Mouse (Mus musculus) liver, embryonic 15.5 days (tissue): ENCODE data around the gene Gnptab. TPM values are rescaled to one million over a fixed set of nuclear protein-coding genes. Genes with fewer than 3 reads are reported as not detected.

ENCODE experiments used
- ATAC-seq: fragments of 200-750 bp; cut with Nextera tagmentation; 2 replicates; pipeline ENCODE4 v1.8.0; 2017; ENCODE audit warnings: moderate number of reproducible peaks, mild to moderate bottlenecking, moderate library complexity; ENCODE audit not compliant: insufficient read depth
- H3K27ac ChIP-seq: fragments of 300-500 bp; sonication (generic); replicated peaks from 2 replicates; pipeline ENCODE4 v1.5.1; 2015; ENCODE audit warnings: mild to moderate bottlenecking, inconsistent platforms
- H3K27me3 ChIP-seq: fragments of 300-500 bp; sonication (generic); 2 replicates; pipeline ENCODE4 v1.6.1; 2015; ENCODE audit warnings: mild to moderate bottlenecking, inconsistent platforms
- H3K36me3 ChIP-seq: fragments of 300-500 bp; sonication (generic); replicated peaks from 2 replicates; pipeline ENCODE4 v1.6.1; 2015; ENCODE audit warnings: moderate library complexity, mild to moderate bottlenecking, inconsistent platforms
- H3K4me1 ChIP-seq: fragments of 300-500 bp; sonication (generic); replicated peaks from 2 replicates; pipeline ENCODE4 v1.6.1; 2015; ENCODE audit warnings: inconsistent platforms
- H3K4me2 ChIP-seq: fragments of 300-500 bp; sonication (generic); 2 replicates; pipeline ENCODE4 v1.6.1; 2015; ENCODE audit warnings: moderate library complexity, mild to moderate bottlenecking, inconsistent platforms
- H3K4me3 ChIP-seq: fragments of 300-500 bp; sonication (generic); replicated peaks from 2 replicates; pipeline ENCODE4 v1.5.1; 2015; ENCODE audit warnings: mild to moderate bottlenecking, inconsistent platforms
- H3K9ac ChIP-seq: fragments of 300-500 bp; sonication (generic); 2 replicates; pipeline ENCODE4 v1.6.1; 2015; ENCODE audit warnings: moderate library complexity, mild to moderate bottlenecking, inconsistent platforms
- H3K9me3 ChIP-seq: fragments of 300-500 bp; sonication (generic); replicated peaks from 2 replicates; pipeline ENCODE4 v1.6.1; 2016; ENCODE audit warnings: inconsistent platforms
- WGBS: fragments of 180-500 bp; shearing (Covaris S2); methylation state at CpG from one replicate; pipeline ENCODE4 v1.1.7; 2015; ENCODE audit warnings: mixed read lengths; ENCODE audit not compliant: insufficient replicate concordance; 5-methylcytosine and 5-hydroxymethylcytosine counted together
- polyA plus RNA-seq: library from polyadenylated mRNA; unstranded; fragments of >200 nt; fragmentation: Nextera tagmentation; extraction: Ambion mirVana; gene quantifications from 2 replicates; pipeline ENCODE4 v1.2.1, GENCODE M21; 2015

The Gnptab gene
- polyA plus RNA-seq, 1 experiment from 2014 or later: 2.7 TPM

- H3K4me3 ChIP-seq: no peak overlapping the region
- peak overlapping the region; percentile 17; the same call in 1 of the 2 replicates for H3K4me2 ChIP-seq
- peaks cover 35% of the 10 kb centered on the region for H3K4me1 ChIP-seq
- no peak for ATAC-seq
- no peaks in the 10 kb centered on the region for H3K36me3 ChIP-seq
- WGBS: 33% methylated on average over 10 of the region's 10 CpGs
- H3K9ac ChIP-seq: no peak overlapping the region
- no peaks in the 10 kb centered on the region for H3K27me3 ChIP-seq
- H3K9me3 ChIP-seq: no peaks in the 10 kb centered on the region
- no peak overlapping the region for H3K27ac ChIP-seq
Measured at GRCm38 (mm10) chr10:88390096-88390790, 11.3 kb downstream of the Gnptab start.

GRCm38 (mm10) chr10:88391495-88391894 lies 12.6 kb downstream of the Gnptab start:
- no peak for ATAC-seq
- WGBS: 80% methylated on average over 9 of the region's 9 CpGs

GRCm38 (mm10) chr10:88392181-88392847 lies 13.4 kb downstream of the Gnptab start:
- Histone ChIP-seq H3K36me3 (no peaks in the 10 kb centered on the region), H3K27ac (no peak overlapping the region), H3K4me1 (peaks cover 21% of the 10 kb centered on the region), H3K9ac (no peak overlapping the region), H3K27me3 (no peaks in the 10 kb centered on the region), H3K4me3 (no peak overlapping the region), H3K4me2 (no peak overlapping the region), H3K9me3 (no peaks in the 10 kb centered on the region)
- no peak for ATAC-seq
- 70% methylated on average over 9 of the region's 9 CpGs for WGBS

More at GRCm38 (mm10) chr10:88391495-88391894, 12.6 kb downstream of the Gnptab start:
- H3K36me3 ChIP-seq: no peaks in the 10 kb centered on the region
- H3K27me3 ChIP-seq: no peaks in the 10 kb centered on the region
- no peak overlapping the region for H3K4me2 ChIP-seq
- H3K27ac ChIP-seq: no peak overlapping the region
- H3K9ac ChIP-seq: no peak overlapping the region
- no peaks in the 10 kb centered on the region for H3K9me3 ChIP-seq
- H3K4me1 ChIP-seq: peaks cover 22% of the 10 kb centered on the region
- no peak overlapping the region for H3K4me3 ChIP-seq

- Histone ChIP-seq H3K9ac (no peak overlapping the region), H3K4me2 (no peak overlapping the region), H3K4me1 (no peaks in the 10 kb centered on the region), H3K4me3 (no peak overlapping the region), H3K27me3 (no peaks in the 10 kb centered on the region), H3K36me3 (peaks cover 6% of the 10 kb centered on the region; the same call in 1 of the 2 replicates), H3K27ac (no peak overlapping the region), H3K9me3 (no peaks in the 10 kb centered on the region)
- ATAC-seq: no peak
- 49% methylated on average over 6 of the region's 6 CpGs for WGBS
Measured at GRCm38 (mm10) chr10:88398668-88399243, 19.8 kb downstream of the Gnptab start.

GRCm38 (mm10) chr10:88399271-88399670 lies 20.3 kb downstream of the Gnptab start:
- H3K27me3 ChIP-seq: no peaks in the 10 kb centered on the region
- no peak overlapping the region for H3K27ac ChIP-seq
- H3K36me3 ChIP-seq: peaks cover 6% of the 10 kb centered on the region; the same call in 1 of the 2 replicates
- H3K4me1 ChIP-seq: no peaks in the 10 kb centered on the region
- no peak overlapping the region for H3K9ac ChIP-seq
- no peak overlapping the region for H3K4me2 ChIP-seq
- 62% methylated on average over 5 of the region's 5 CpGs for WGBS
- no peak for ATAC-seq
- no peaks in the 10 kb centered on the region for H3K9me3 ChIP-seq
- no peak overlapping the region for H3K4me3 ChIP-seq

- Histone ChIP-seq H3K9me3 (no peaks in the 10 kb centered on the region), H3K36me3 (peaks cover 6% of the 10 kb centered on the region; the same call in 1 of the 2 replicates), H3K9ac (no peak overlapping the region), H3K4me1 (no peaks in the 10 kb centered on the region), H3K27me3 (no peaks in the 10 kb centered on the region), H3K4me2 (no peak overlapping the region), H3K4me3 (no peak overlapping the region), H3K27ac (no peak overlapping the region)
- 73% methylated on average over 4 of the region's 4 CpGs for WGBS
- no peak for ATAC-seq
Measured at GRCm38 (mm10) chr10:88403021-88403420, 24.1 kb downstream of the Gnptab start.

GRCm38 (mm10) chr10:88404220-88404619 lies 25.3 kb downstream of the Gnptab start:
- Histone ChIP-seq H3K27me3 (no peaks in the 10 kb centered on the region), H3K4me1 (no peaks in the 10 kb centered on the region), H3K4me3 (no peak overlapping the region), H3K27ac (no peak overlapping the region), H3K9me3 (no peaks in the 10 kb centered on the region), H3K36me3 (peaks cover 6% of the 10 kb centered on the region; the same call in 1 of the 2 replicates), H3K9ac (no peak overlapping the region), H3K4me2 (no peak overlapping the region)
- ATAC-seq: no peak
- WGBS: 59% methylated on average over 6 of the region's 6 CpGs

- Histone ChIP-seq H3K4me3 (no peak overlapping the region), H3K4me2 (no peak overlapping the region), H3K36me3 (peaks cover 6% of the 10 kb centered on the region; the same call in 1 of the 2 replicates), H3K27me3 (no peaks in the 10 kb centered on the region), H3K4me1 (no peaks in the 10 kb centered on the region), H3K27ac (no peak overlapping the region), H3K9ac (no peak overlapping the region), H3K9me3 (no peaks in the 10 kb centered on the region)
- no peak for ATAC-seq
- WGBS: 77% methylated on average over 7 of the region's 7 CpGs
Measured at GRCm38 (mm10) chr10:88405812-88406211, 26.9 kb downstream of the Gnptab start.

GRCm38 (mm10) chr10:88407875-88408631 lies 29.1 kb downstream of the Gnptab start:
- Histone ChIP-seq H3K4me2 (no peak overlapping the region), H3K36me3 (no peaks in the 10 kb centered on the region), H3K9ac (no peak overlapping the region), H3K27ac (no peak overlapping the region), H3K27me3 (no peaks in the 10 kb centered on the region), H3K9me3 (no peaks in the 10 kb centered on the region), H3K4me1 (no peaks in the 10 kb centered on the region), H3K4me3 (no peak overlapping the region)
- WGBS: 77% methylated on average over 12 of the region's 12 CpGs
- no peak for ATAC-seq

- Histone ChIP-seq H3K27ac (no peak overlapping the region), H3K36me3 (0 out of 2 replicates have a peak, but pooled peaks cover under 1% of the 10 kb centered on the region), H3K4me3 (no peak overlapping the region), H3K27me3 (no peaks in the 10 kb centered on the region), H3K9me3 (no peaks in the 10 kb centered on the region), H3K4me2 (no peak overlapping the region), H3K4me1 (no peaks in the 10 kb centered on the region), H3K9ac (no peak overlapping the region)
- no peak for ATAC-seq
- WGBS: 39% methylated on average over 2 of the region's 2 CpGs
Measured at GRCm38 (mm10) chr10:88409751-88410150, 30.8 kb downstream of the Gnptab start.
